Mouse (Mus musculus) 416B (cell line): ENCODE results near the gene Nudt1.

Source experiments
- DNase-seq: peaks from one replicate; pipeline ENCODE4 v3.0.0; 2011; ENCODE audit warnings: low read depth

Nudt1 gene

DNA sequence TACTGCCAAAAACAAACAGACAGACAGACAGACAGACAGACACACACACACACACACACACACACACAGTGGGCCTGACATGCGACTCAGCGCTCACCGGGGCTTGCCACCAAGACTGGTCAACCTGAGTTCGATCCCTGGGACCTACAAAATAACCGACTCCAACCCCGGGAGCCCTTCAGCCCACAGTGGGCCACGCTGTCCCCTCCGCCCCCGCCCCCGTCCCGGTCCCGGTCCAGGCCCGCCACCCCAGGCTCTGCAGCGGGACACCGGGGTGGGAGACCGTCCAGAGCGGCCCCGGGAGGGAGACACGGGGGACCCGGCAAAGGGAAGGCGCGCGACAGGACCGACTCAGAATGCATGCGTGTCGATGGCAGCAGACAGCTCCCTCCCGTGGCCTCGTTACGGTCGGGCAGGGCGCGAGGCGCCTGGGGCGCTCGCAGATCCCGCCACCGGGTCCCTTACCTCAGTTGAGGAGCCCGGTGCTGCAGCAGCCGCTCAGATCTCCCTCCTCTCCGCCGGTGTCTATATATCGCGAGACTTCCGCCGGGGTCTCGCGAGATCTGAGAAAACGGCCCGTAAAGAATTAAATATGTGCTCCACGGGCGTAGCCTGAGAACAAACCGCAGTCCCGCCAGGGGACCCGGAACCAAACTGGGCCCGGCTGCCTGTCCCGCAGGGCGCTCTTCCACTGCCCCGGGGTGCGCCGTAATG lies at the start of gene Nudt1, which contains the start of gene Mad1l1:
Gene Nudt1 (plus strand): TSS at position 615 of the 714 bp plus-strand sequence.
Gene Mad1l1 (minus strand): TSS at position 511 of the 714 bp plus-strand sequence.
- DNase-seq: peak; percentile 97

DNA sequence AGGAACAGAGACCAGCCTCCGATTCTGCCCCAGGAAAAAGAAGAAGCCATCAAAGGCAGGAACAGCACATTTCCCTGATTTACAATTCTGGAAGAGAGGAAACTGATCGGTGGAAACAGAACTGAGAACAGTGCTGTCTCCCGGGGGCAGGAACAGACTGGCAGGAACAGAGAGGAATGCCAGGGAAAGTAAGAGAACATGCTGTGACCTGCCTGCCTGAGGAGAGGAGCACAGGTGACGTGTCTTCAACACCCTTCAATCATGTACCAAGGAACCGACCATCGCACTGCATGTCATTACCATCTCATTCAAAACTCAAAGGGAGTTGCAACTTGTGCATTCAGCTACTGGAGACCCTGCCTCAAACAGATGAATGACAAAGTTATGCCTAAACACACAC lies 44.7 kb upstream of the Nudt1 start:
- no peak for DNase-seq

DNA sequence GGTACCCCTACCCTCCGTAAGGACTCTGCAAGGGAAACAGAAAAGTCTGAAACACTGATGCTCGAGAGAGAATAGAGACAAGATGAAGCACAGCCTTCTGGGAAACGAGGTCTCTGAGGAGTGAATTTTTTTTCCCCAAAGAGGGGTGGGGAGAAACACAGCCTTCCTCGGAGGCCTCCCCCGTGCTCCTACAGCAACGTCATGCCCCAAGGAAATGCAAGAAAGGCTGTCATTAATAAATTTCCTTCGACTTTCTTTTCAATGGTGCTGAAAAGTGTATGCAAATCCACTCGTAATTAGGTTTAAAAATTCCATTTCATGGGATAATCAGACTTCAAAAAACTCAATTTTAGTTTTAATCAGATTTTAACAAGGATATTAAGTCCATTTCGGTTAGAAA lies 41.3 kb upstream of the Nudt1 start:
- no peak for DNase-seq

DNA sequence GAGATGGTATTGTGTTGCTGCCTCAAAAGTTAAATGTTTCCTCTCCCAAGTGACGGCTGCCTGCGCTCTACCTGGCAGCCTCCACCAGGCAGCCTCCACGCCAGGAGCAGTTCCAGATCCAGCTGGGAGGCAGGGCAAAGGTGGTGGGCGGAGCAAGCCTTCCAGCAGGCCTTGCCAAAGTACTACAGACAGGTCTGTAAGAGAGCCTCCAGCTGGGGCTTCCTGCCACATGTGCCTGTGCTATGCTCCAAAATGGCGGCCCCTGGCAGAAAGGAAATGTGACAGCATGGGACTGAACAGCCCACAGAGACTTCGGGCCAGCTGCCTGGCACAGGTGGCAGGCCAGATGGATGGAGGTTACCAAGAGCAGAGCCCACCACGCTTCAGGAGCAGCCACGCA lies 39.1 kb upstream of the Nudt1 start:
- no peak for DNase-seq

DNA sequence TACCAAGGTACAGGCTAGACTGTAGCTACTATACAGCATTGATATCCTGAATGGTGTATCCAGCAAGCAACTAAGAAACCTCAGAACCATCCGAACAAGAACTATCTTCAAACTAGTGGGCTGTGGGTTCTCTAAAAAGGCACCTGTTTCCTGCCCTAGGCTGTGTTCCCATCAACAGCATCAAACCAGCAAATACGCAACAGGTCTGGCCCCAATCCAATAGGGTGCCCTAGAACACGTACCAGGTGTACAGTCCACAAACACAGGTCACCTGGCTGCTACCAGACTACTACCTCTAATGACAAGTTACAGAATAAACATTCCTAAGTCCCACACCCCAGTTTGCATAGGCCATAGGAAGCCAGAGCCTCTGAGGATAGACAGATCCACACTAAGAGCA lies 38.6 kb upstream of the Nudt1 start:
- DNase-seq: no peak

- DNase-seq: no peak
Measured at GRCm38 (mm10) chr5:140284011-140284410, 37.4 kb upstream of the Nudt1 start.

DNA sequence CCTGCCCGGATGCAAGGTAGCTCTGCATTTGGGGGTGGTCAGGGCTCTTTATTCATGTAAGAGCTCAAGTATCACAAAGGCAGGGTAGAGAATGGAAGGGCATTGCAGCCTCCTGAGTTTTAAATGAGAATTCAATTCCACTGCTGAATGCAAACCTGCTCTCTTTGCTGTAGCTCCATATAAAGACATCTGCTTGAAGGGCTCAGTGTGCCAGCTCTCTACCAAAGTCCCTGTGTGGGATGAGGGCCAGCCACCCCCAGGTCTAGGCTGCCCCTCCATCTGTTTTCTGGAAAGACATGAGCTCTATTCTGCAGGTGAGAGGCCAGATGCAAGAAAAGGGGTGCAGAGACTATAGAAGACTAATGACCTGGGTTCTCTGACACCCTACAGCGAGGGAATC lies 36.7 kb upstream of the Nudt1 start:
- DNase-seq: no peak

DNA sequence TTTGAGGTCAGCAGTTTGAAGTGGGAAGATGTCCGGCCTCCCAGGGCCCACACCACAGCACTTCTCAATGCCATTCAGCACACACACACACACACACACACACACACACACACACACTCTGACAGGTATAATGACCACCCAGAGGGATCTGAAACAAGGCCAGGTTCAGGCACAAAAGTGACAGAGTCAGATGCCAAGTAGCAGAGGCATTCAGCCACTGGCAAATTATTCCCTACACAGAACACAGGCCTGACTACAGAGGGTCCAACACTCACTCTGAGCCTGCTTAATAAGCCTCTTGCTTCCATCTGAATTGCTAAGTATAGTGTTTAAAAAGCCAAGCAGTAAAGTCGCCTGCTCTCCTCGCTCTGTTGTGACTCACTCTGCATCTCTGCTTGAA lies 33.2 kb upstream of the Nudt1 start:
- no peak for DNase-seq

GRCm38 (mm10) chr5:140289161-140289560 lies 32.3 kb upstream of the Nudt1 start:
- DNase-seq: no peak

DNA sequence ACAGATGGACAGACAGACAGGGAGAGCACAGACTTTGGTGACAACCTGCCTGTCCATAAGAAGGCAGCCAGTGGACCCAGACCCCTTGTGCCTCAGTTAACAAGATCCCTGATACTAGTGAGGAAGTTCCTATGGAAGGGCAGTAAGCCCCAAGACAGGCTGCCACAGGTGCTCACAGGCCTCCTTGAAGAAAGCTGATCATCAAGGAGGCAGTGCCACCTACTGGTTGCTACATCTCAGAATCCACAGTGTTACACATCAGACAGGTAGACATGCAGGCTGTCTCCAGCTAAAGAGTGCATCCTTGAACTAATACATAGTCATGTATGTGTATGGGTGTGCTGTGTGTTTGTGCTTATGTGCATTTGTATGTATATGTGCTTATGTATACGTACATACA lies 29.3 kb upstream of the Nudt1 start:
- peak; percentile 76 for DNase-seq

- DNase-seq: no peak
Measured at GRCm38 (mm10) chr5:140298291-140298690, 23.2 kb upstream of the Nudt1 start.

DNA sequence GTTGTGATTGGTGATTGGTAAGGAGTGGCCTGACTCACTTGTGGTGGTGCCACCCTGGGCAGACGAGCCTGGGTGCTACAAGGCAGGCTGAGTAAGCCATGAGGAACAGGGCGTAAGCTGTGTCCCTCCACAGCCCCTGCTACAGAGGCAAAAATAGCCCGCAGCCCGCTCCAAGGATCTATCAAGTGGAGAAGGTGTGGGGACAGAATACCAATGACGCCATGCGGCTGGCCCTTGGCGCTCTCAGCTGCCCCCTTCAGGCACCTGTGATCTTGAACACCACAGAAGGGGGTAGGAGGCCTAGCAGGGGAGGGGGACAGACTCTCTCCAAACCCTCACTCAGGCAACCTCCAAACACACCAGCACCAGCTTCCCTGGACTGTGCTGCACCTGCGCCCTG lies 15.4 kb upstream of the Nudt1 start:
- no peak for DNase-seq

GRCm38 (mm10) chr5:140307602-140308001 lies 13.9 kb upstream of the Nudt1 start:
- DNase-seq: no peak

GRCm38 (mm10) chr5:140316716-140317115 lies 4.7 kb upstream of the Nudt1 start:
- DNase-seq: no peak

DNA sequence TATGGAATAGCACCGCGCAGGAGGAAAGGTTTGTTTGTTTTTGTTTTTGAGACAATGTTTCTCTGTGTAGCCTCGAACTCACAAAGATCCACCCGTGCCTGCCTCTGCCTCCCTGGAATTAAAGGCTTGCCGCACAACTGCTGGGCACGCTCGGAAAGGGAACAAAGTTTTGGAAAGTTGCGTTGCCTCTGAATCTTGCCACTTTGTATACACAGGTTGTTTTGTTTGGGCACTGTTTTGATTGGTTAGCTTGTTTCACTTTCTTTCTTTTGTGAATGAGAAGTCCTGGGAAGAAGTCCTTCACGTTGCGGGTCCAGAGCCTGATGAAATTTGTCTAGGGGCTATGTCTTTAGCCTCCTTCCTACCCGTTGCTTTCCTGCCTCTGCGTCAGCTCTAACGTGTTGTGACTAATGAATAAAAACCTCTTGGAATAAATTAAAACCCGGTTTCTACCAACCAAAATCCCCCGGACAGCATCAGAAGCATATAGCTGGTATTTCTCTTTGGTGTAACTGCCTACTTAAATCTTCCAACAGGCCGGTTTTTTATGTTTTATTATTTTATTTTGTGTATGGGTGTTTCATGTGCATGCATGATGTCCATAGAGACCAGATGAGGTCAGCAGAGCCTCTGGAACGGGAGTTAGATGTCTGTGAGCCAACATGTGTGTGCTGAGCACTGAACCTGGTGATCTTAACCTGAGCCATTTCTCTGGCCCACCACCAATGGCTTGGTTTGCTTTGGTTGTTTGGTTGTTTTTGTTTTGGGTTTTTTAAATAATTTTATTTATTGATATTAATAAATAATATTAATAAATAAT lies 510 bp downstream of the Nudt1 start:
- peak; percentile 80 for DNase-seq

DNA sequence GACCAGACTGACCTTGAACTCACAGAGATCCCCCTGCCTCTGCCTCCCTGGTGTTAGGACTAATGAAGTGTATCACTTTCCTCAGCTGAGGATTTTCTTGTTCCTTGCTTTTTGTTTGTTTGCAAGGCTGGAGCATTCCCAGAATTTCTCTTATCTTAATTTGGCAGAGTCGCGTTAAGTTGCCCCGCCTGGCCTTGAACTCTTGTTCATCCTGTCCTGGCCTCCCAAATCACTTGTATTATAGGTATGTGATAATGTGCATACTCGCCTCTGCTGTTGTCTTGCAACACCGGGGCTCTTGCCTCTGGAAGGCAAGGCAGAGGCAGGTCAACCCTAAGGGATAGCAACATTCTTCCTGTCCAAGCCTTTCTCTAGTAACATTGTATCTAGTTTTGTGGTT lies 2.6 kb downstream of the Nudt1 start:
- DNase-seq: peak; percentile 7

DNA sequence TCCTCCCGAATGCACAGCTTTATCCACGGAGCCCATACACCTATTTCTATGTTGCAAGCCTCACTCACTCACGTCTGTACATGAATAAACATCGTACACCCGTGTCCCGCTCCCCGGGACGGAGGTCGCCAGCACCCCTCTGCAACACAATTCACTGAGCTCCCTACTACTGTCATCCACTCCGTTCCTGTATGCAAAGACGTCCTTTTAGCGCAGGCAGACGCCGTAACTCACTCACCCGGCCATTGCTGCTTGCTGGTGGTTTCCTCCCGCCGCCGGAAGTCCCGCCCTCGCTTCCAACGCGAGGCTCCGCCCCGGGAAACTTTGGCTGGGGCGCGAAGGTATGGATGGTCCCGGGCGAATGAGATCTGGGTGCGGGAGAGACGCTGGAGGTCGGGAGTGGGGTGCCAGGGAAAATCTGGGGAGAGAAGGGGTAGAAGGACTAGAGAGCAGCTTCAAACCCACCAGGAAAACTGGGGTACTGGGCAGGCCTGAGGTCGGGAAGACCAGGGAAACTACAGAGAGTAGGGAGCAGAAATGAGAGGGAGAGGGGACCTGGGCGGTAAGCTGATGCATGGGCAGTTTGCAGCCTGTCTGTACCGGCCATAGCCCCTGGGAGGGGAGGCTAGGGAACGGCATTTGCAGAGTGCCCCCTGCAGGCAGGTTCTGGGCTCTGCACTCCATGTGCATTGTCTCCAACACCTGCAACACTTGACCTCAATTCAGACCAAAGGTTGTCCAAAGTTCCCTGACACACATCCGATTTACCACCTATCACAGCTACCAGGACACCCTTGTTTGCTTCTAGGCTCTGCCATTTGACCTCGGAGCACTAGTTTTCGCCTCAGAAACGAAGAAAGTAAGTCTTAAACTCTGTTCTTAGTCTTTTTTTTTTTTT lies 10.4 kb downstream of the Nudt1 start, which contains the start of gene Mrm2:
Gene Mrm2 (minus strand): TSS at position 284 of the 898 bp plus-strand sequence.
- DNase-seq: peak; percentile 87

- DNase-seq: no peak
Measured at GRCm38 (mm10) chr5:140332519-140332918, 11.1 kb downstream of the Nudt1 start.

DNA sequence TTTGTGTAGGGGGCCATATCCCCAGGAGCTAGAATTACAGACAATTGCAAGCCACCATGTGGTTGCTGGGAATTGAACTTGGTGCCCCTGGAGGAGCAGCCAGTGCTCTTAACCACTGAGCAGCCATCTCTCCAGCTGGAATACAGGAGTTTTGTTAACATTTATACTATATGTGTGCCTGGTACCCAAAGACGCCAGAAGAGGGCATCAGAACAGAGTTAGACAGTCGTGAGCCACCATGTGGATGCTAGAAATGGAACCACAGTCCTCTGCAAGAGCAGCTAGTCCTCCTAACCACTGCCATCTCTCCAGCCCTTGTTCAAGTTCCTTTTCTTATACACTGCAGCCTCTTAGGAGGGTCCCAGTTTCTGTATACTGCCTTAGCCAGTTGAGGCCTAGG lies 12.2 kb downstream of the Nudt1 start:
- peak; percentile 82 for DNase-seq

DNA sequence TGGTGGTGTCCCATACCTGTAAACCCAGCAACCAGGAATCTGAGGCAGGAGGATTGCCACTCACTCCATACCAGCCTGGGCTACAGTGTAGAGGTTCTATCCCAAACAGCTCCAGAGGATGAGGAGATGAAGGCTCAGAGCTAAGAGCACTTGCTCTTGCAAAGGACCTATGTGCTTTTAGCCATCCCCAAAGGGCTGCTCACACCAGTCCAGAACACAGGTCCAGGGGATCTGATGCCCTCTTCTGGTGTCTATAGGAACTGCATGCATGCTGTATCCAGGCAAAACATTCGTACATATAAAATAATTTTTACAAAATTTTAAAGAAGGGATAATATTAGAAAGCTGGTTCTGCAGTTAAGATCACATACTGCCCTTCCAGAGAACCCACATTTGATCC lies 15.2 kb downstream of the Nudt1 start:
- peak; percentile 63 for DNase-seq

- DNase-seq: no peak
Measured at GRCm38 (mm10) chr5:140338779-140339178, 17.3 kb downstream of the Nudt1 start.

DNA sequence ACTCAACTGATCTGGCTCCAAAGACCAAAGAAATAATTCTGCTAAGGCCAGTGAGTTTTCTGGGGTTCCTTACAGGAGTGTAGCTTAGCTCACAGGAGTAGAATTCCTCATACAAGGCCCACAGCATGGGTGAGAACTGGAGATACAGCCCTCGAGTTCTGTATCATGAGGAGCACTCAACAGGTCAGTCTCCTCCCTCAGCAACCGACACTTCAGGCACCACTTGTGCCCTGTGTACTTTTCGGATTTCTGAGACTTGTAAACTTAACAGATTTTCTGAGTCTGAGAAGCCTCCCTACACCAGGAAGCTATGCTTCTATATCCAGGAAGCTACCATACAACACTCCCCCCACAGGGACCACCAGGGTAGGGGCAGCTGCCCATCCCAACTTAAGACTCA lies 18.4 kb downstream of the Nudt1 start:
- DNase-seq: no peak
